Mouse (Mus musculus) hindbrain, embryonic 10.5 days (tissue): Measurements from ENCODE around the gene Arhgef6. TPM values are rescaled to one million over a fixed set of nuclear protein-coding genes. Genes with fewer than 3 reads are reported as not detected.

ENCODE experiments used
- DNase-seq: peaks from one replicate; pipeline ENCODE4 v3.0.0-alpha.2; 2017; ENCODE audit warnings: low spot score
- H3K27ac ChIP-seq: fragments of 300-500 bp; sonication (generic); 2 replicates; pipeline ENCODE4 v1.5.1; 2016; ENCODE audit warnings: mild to moderate bottlenecking, moderate library complexity
- H3K27me3 ChIP-seq: fragments of 300-500 bp; sonication (generic); 2 replicates; pipeline ENCODE4 v1.6.1; 2016; ENCODE audit warnings: mild to moderate bottlenecking; ENCODE audit not compliant: poor library complexity, insufficient read depth, severe bottlenecking
- H3K36me3 ChIP-seq: fragments of 300-500 bp; sonication (generic); 2 replicates; pipeline ENCODE4 v1.6.1; 2016; ENCODE audit warnings: mild to moderate bottlenecking, moderate library complexity
- H3K4me1 ChIP-seq: fragments of 300-500 bp; sonication (generic); replicated peaks from 2 replicates; pipeline ENCODE4 v1.6.1; 2016; ENCODE audit warnings: mild to moderate bottlenecking
- H3K4me3 ChIP-seq: fragments of 300-500 bp; sonication (generic); 2 replicates; pipeline ENCODE4 v1.5.1; 2016; ENCODE audit warnings: mild to moderate bottlenecking, moderate library complexity
- H3K9me3 ChIP-seq: fragments of 300-500 bp; sonication (generic); 2 replicates; pipeline ENCODE4 v1.6.1; 2016; ENCODE audit warnings: mild to moderate bottlenecking, moderate library complexity
- WGBS: fragments of 180-500 bp; shearing (Covaris S2); methylation state at CpG from one replicate; pipeline ENCODE4 v1.1.7; 2016; 5-methylcytosine and 5-hydroxymethylcytosine counted together
- polyA plus RNA-seq: library from polyadenylated mRNA; unstranded; fragments of >200 nt; fragmentation: Nextera tagmentation; extraction: Ambion mirVana; gene quantifications from 2 replicates; pipeline ENCODE4 v1.2.1, GENCODE M21; 2016

Arhgef6 gene
- polyA plus RNA-seq, 1 experiment from 2014 or later, result 4.2 TPM

GRCm38 (mm10) chrX:57215495-57215894 is 123.0 kb downstream of the Arhgef6 start:
- Histone ChIP-seq H3K27ac (no peak overlapping the region), H3K4me3 (no peak overlapping the region), H3K4me1 (no peaks in the 10 kb centered on the region), H3K27me3 (no peaks in the 10 kb centered on the region), H3K36me3 (no peaks in the 10 kb centered on the region), H3K9me3 (no peaks in the 10 kb centered on the region)
- WGBS, result 90% methylated on average over 4 of the region's 4 CpGs
- no peak for DNase-seq

GRCm38 (mm10) chrX:57212862-57213261 is 125.7 kb downstream of the Arhgef6 start:
- Histone ChIP-seq H3K4me1 (no peaks in the 10 kb centered on the region), H3K27ac (no peak overlapping the region), H3K27me3 (no peaks in the 10 kb centered on the region), H3K9me3 (no peaks in the 10 kb centered on the region), H3K36me3 (no peaks in the 10 kb centered on the region), H3K4me3 (no peak overlapping the region)
- 90% methylated on average over 3 of the region's 3 CpGs for WGBS
- no peak for DNase-seq

- no peak for DNase-seq
- no peak within 1 kb of the TSS for H3K27ac ChIP-seq
- no peak within 1 kb of the TSS for H3K4me3 ChIP-seq
- no peaks in the 10 kb centered on the region for H3K4me1 ChIP-seq
- H3K9me3 ChIP-seq, result no peaks in the 10 kb centered on the region
- WGBS, result 89% methylated on average over 9 of the region's 9 CpGs
- no peaks in the 10 kb centered on the region for H3K36me3 ChIP-seq
- no peaks in the 10 kb centered on the region for H3K27me3 ChIP-seq
Measured at GRCm38 (mm10) chrX:57211876-57212275, 126.7 kb downstream of the Arhgef6 start, which contains the start of gene Cd40lg. Gene Cd40lg, plus strand, starts transcription at chrX:57212143.

GRCm38 (mm10) chrX:57210591-57210990 is 127.9 kb downstream of the Arhgef6 start:
- Histone ChIP-seq H3K4me1 (no peaks in the 10 kb centered on the region), H3K9me3 (no peaks in the 10 kb centered on the region), H3K4me3 (no peak overlapping the region), H3K36me3 (no peaks in the 10 kb centered on the region), H3K27ac (no peak overlapping the region), H3K27me3 (no peaks in the 10 kb centered on the region)
- no peak for DNase-seq
- 89% methylated on average over 1 of the region's 1 CpGs for WGBS

DNA sequence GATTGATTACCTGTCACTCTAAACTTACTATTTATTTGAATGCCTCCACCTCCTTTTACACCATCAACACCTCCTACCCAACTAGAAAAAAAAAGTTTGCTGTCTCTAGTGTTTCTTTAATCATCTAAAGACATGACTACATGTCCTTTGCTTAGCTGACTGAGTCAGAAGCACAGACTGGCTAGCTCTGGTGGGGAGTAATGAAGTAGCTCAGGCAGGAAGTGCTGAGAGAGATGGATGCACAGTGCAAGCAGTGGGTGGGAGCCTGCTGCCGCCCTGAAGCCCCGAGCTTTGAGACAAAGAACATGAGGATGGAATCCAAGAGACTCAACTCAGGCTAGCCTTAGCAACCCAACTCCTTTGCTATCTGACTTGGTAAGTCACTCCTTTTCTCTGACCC is 138.1 kb downstream of the Arhgef6 start:
- H3K4me3 ChIP-seq, result no peak overlapping the region
- no peaks in the 10 kb centered on the region for H3K9me3 ChIP-seq
- H3K36me3 ChIP-seq, result no peaks in the 10 kb centered on the region
- 71% methylated on average over 2 of the region's 2 CpGs for WGBS
- no peak overlapping the region for H3K27ac ChIP-seq
- H3K27me3 ChIP-seq, result no peaks in the 10 kb centered on the region
- DNase-seq, result no peak
- no peaks in the 10 kb centered on the region for H3K4me1 ChIP-seq

DNA sequence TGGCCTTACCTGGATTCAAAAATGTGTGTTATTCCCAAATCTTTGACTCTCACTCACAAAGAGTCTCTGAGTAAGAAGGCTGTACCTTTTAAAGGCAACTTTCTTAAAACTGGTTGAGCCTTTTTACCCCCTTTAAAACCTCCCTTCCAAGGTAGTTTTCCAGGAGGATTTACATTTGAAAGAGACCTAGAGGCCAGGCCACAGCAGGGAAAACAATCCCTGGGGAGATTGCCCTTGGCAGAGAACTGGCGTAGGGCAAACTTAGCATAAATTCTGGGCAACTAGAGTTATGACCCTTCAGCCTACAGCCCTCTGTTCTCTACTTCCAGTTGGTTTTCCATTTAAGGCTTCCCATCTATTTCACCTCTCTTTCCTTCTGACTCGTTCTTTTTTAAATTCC is 140.5 kb downstream of the Arhgef6 start:
- 50% methylated on average over 2 of the region's 2 CpGs for WGBS
- Histone ChIP-seq H3K27me3 (no peaks in the 10 kb centered on the region), H3K4me3 (no peak overlapping the region), H3K9me3 (no peaks in the 10 kb centered on the region), H3K4me1 (no peaks in the 10 kb centered on the region), H3K36me3 (no peaks in the 10 kb centered on the region), H3K27ac (no peak overlapping the region)
- DNase-seq, result no peak

DNA sequence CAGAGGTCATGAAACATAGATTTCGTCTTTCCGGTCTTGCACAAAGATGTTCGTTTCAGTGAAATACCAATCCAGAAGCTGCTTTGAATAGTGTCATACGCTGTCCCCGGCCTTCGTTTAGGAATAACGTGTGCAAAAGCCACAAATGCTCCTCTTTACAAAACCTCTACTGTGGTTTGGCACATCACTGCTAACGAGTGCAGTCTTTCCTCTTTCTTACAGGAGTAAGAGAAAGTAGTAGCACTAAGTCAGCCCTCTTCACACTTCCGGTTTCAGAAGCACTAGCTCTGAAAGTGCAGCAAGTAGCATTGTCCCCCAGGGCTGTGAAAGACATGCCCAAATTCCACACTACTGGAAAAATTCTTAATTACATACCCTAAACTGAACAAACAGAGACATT is 142.2 kb downstream of the Arhgef6 start:
- no peak for DNase-seq
- WGBS, result 89% methylated on average over 9 of the region's 9 CpGs
- Histone ChIP-seq H3K4me1 (no peaks in the 10 kb centered on the region), H3K27me3 (no peaks in the 10 kb centered on the region), H3K27ac (no peak overlapping the region), H3K36me3 (no peaks in the 10 kb centered on the region), H3K4me3 (no peak overlapping the region), H3K9me3 (no peaks in the 10 kb centered on the region)

DNA sequence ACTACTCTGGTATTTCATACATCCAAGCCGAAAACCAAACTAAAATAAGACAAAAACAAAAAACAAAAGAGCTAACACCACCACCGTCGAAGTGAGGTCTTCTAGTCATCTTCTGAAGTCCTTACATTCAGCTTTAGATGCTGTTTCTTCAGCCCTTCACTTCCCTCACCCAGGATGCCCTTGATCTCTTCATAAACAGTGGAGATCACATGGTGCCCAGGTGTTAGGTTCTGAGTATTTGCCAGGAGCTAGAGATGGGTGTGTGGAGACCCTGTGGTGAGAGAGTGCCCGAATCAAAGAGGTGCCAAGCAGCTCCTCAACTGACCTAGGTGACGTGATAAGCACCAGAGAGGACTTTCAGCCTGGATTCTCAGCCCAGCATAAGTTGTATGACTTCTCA is 149.2 kb downstream of the Arhgef6 start:
- Histone ChIP-seq H3K4me3 (no peak overlapping the region), H3K36me3 (no peaks in the 10 kb centered on the region), H3K27me3 (0 out of 2 replicates have a peak, but pooled peaks cover 2% of the 10 kb centered on the region), H3K27ac (no peak overlapping the region), H3K9me3 (no peaks in the 10 kb centered on the region), H3K4me1 (no peaks in the 10 kb centered on the region)
- DNase-seq, result no peak
- WGBS, result 84% methylated on average over 5 of the region's 5 CpGs

DNA sequence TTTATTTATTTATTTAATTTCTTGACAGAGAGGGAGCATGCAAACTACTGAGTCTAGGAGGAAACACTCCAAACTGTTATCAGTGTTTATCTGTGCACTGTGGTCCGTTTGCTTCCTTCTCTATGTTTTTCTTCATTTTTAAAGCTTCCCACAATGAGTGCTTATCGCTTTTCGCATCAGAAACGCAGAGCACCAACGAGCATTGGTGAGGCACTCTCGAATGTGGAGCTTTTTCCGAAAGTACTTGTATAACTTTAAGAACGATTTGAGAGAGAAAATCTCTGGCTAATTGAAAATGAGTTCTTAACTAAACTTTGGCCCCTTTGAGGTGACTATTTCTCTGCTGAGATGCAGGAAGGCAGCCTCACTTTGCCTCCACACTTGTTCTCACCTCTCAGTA is 151.2 kb downstream of the Arhgef6 start:
- Histone ChIP-seq H3K9me3 (no peaks in the 10 kb centered on the region), H3K4me3 (no peak overlapping the region), H3K27ac (no peak overlapping the region), H3K36me3 (no peaks in the 10 kb centered on the region), H3K4me1 (no peaks in the 10 kb centered on the region), H3K27me3 (0 out of 2 replicates have a peak, but pooled peaks cover 2% of the 10 kb centered on the region)
- DNase-seq, result no peak
- 83% methylated on average over 8 of the region's 8 CpGs for WGBS

DNA sequence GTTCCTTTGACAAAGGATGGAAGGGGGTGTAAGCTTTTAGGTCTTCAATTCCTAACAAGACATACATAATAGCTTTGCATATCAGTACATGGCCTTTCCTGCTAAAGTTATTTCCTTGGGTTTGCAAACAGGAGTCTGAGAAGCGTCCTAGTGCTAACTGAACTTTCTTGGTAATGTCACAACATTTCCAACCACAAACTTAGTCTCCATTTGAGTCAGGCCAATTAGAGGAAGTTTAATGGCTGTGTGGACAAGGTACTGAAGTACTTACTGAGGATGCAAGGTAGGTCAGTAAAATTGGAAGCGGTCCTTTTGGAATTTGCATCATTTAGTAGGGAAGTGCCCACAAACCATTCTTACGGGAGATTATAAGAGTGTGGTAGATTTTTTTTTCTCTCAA is 155.2 kb downstream of the Arhgef6 start:
- Histone ChIP-seq H3K4me1 (no peaks in the 10 kb centered on the region), H3K27me3 (0 out of 2 replicates have a peak, but pooled peaks cover 2% of the 10 kb centered on the region)
- WGBS, result 90% methylated on average over 3 of the region's 3 CpGs

GRCm38 (mm10) chrX:57182470-57182869 is 156.1 kb downstream of the Arhgef6 start:
- WGBS, result 83% methylated on average over 2 of the region's 2 CpGs
- Histone ChIP-seq H3K4me1 (no peaks in the 10 kb centered on the region), H3K36me3 (no peaks in the 10 kb centered on the region), H3K27me3 (no peaks in the 10 kb centered on the region), H3K9me3 (no peaks in the 10 kb centered on the region), H3K4me3 (no peak overlapping the region), H3K27ac (no peak overlapping the region)
- DNase-seq, result no peak

More for the DNA sequence above, 155.2 kb downstream of the Arhgef6 start:
- no peaks in the 10 kb centered on the region for H3K9me3 ChIP-seq
- no peak overlapping the region for H3K4me3 ChIP-seq
- H3K36me3 ChIP-seq, result no peaks in the 10 kb centered on the region
- no peak overlapping the region for H3K27ac ChIP-seq
- DNase-seq, result no peak

Other genes starting within 250 kb of the Arhgef6 start
- gene Cd40lg, start 126.6 kb downstream of the Arhgef6 start, polyA plus RNA-seq, result not detected in 2 replicates
- gene Rbmx, start 54.3 kb upstream of the Arhgef6 start, polyA plus RNA-seq, result 190 and 204 TPM in 2 replicates
- gene Gm364, start 70.4 kb upstream of the Arhgef6 start, polyA plus RNA-seq, result not detected in 2 replicates
- 0.04 TPM in 1 of 2 replicates, not detected in the other for gene Gpr101, start 165.0 kb upstream of the Arhgef6 start, polyA plus RNA-seq